Mouse (Mus musculus) megakaryocyte, embryonic 14.5 days (primary cell): ENCODE data around the gene Ndufa8.

Experiments
- FLI1 ChIP-seq: IDR thresholded peaks from 2 replicates; pipeline ENCODE4 v1.6.1; 2012; ENCODE audit warnings: low read length, inconsistent platforms, mixed read lengths
- GATA1 ChIP-seq: IDR thresholded peaks from 3 replicates; pipeline ENCODE4 v1.6.1; 2012; ENCODE audit warnings: mixed read lengths, low read length, inconsistent platforms, borderline replicate concordance

DNA sequence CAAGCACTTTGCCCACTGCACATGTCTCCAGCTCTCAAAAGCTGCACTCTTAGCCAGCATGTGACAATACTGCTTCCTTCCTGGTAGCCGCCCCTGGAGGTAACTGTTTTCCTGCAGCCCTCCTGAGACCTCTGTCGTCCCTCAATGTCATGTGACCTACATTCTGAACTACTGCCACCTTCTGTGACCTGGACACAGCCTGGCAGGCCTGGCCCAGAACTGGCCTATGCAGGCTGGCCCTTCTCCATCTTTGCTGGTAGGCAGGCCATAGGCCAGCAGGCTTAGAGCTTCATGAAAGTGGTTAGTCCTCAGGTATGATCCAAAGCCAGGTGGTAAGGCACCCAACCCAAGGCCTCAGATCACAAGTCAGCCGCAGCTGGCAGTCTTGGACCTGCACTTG lies 24.6 kb upstream of the Ndufa8 start:
- TF ChIP-seq GATA1 (no peak), FLI1 (no peak)
